ENCODE assay signal across 30 mouse cellular contexts in genomic region chrX:57137627-57138026, GRCm38 (mm10). TPM values are rescaled to one million over a fixed set of nuclear protein-coding genes. Genes with fewer than 3 reads are reported as not detected.
A peak's percentile ranks its signal among the peaks of the same experiment; 100 is the strongest.
DNase-seq lines count a peak whose midpoint lies in the region; ATAC-seq and TF ChIP-seq lines count a peak whose summit lies in the region.
"Had no signal": no experiment of that assay in that cellular context is flagged by ENCODE, and none has a peak within 500 bp of the region (broad histone marks: within the 10 kb centered on the region; RNA-seq: fewer than 3 reads in every experiment).

No protein-coding gene starts in this region.

- no peaks in the 10 kb centered on the region for H3K36me3 ChIP-seq in hindbrain, postnatal 0 days (ENCODE audit: insufficient read depth, low read length)
- no peaks in the 10 kb centered on the region for H3K36me3 ChIP-seq in hindbrain, embryonic 16.5 days (ENCODE audit: control insufficient read depth, insufficient read depth, low read length)
- H3K36me3 ChIP-seq: embryonic facial prominence, embryonic 13.5 days; embryonic facial prominence, embryonic 15.5 days; forebrain, embryonic 10.5 days; forebrain, embryonic 12.5 days; G1E had no signal

- H3K4me3 ChIP-seq in hindbrain, postnatal 0 days (ENCODE audit: low read length) = no peak overlapping the region
- H3K4me3 ChIP-seq in hindbrain, embryonic 16.5 days (ENCODE audit: low read length) = no peak overlapping the region
- H3K4me3 ChIP-seq: embryonic facial prominence, embryonic 13.5 days; embryonic facial prominence, embryonic 15.5 days; erythroblast, embryonic 14.5 days; forebrain, embryonic 10.5 days; forebrain, embryonic 12.5 days had no signal

- H3K4me1 ChIP-seq in hindbrain, postnatal 0 days (ENCODE audit: insufficient read depth, low read length) = no peaks in the 10 kb centered on the region
- no peaks in the 10 kb centered on the region for H3K4me1 ChIP-seq in hindbrain, embryonic 16.5 days (ENCODE audit: control insufficient read depth, insufficient read depth, low read depth, low read length)
- H3K4me1 ChIP-seq: embryonic facial prominence, embryonic 13.5 days; embryonic facial prominence, embryonic 15.5 days; forebrain, embryonic 10.5 days; forebrain, embryonic 12.5 days had no signal

- H3K27me3 ChIP-seq in hindbrain, postnatal 0 days (ENCODE audit: insufficient read depth, low read length) = no peaks in the 10 kb centered on the region
- no peaks in the 10 kb centered on the region for H3K27me3 ChIP-seq in hindbrain, embryonic 16.5 days (replicated peaks; ENCODE audit: control insufficient read depth, insufficient read depth, low read length)
- H3K27me3 ChIP-seq: CH12.LX; embryonic facial prominence, embryonic 13.5 days; embryonic facial prominence, embryonic 15.5 days; forebrain, embryonic 12.5 days had no signal

- peak; percentile 1 for DNase-seq in hindbrain, postnatal 0 days (ENCODE audit: low spot score)
- DNase-seq in embryo, embryonic 10 days (ENCODE audit: low spot score) = no peak
- no peak for DNase-seq in ovary, postnatal 36 days (ENCODE audit: low spot score)
- DNase-seq: adrenal gland, adult 2 months; adrenal gland, postnatal 10 days; adrenal gland, postnatal 25 days; B cell, adult 2 months; cerebellum, adult 11 months; cerebellum, adult 18-20 months; cerebellum, adult 8-10 months; cerebellum, adult 9-11 months; cerebellum, postnatal 14 days; embryo, embryonic 11 days had no signal

- TF ChIP-seq CTCF in hindbrain, postnatal 0 days (IDR thresholded peaks at IDR 0.05; ENCODE audit: low read depth) = no peak

- H3K9ac ChIP-seq in hindbrain, postnatal 0 days (replicated peaks; ENCODE audit: low read length) = no peak overlapping the region
- no peak overlapping the region for H3K9ac ChIP-seq in hindbrain, embryonic 16.5 days (ENCODE audit: low read depth, low read length)
- H3K9ac ChIP-seq: embryonic facial prominence, embryonic 13.5 days; embryonic facial prominence, embryonic 15.5 days; forebrain, embryonic 12.5 days had no signal

- H3K27ac ChIP-seq in hindbrain, postnatal 0 days = no peak overlapping the region
- no peak overlapping the region for H3K27ac ChIP-seq in hindbrain, embryonic 16.5 days (ENCODE audit: low read depth, low read length)
- H3K27ac ChIP-seq: embryonic facial prominence, embryonic 13.5 days; embryonic facial prominence, embryonic 15.5 days; forebrain, embryonic 10.5 days; forebrain, embryonic 12.5 days had no signal

- no peak for ATAC-seq in hindbrain, postnatal 0 days
- ATAC-seq in hindbrain, embryonic 16.5 days = no peak
- peak; percentile 65 for ATAC-seq in activated CD4-positive, CD25-positive, alpha-beta regulatory T cell, adult 4 months
- ATAC-seq in inflammation-experienced regulatory T-cells, adult 6 months = peak; percentile 67
- ATAC-seq: forebrain, embryonic 14.5 days; forebrain, embryonic 16.5 days; Patski had no signal

- no peak overlapping the region for H3K4me2 ChIP-seq in hindbrain, postnatal 0 days (ENCODE audit: low read depth, low read length)
- no peak overlapping the region for H3K4me2 ChIP-seq in hindbrain, embryonic 16.5 days (ENCODE audit: low read length)
- H3K4me2 ChIP-seq: embryonic facial prominence, embryonic 13.5 days; embryonic facial prominence, embryonic 15.5 days; forebrain, embryonic 12.5 days had no signal

- H3K9me3 ChIP-seq in hindbrain, postnatal 0 days (ENCODE audit: low read length) = no peaks in the 10 kb centered on the region
- no peaks in the 10 kb centered on the region for H3K9me3 ChIP-seq in hindbrain, embryonic 16.5 days (ENCODE audit: control insufficient read depth, low read length)
- H3K9me3 ChIP-seq: embryonic facial prominence, embryonic 13.5 days; embryonic facial prominence, embryonic 15.5 days; forebrain, embryonic 10.5 days; forebrain, embryonic 12.5 days; G1E had no signal

RNA-seq across cellular contexts. Expression of gene Vgll1, which starts 49.7 kb away (rescaled TPM):
- total RNA-seq in hindbrain, postnatal 0 days (2014; rRNA removed) = not detected in 2 replicates
- not detected in 2 replicates for polyA plus RNA-seq in hindbrain, postnatal 0 days (2015; fragmentation: Nextera tagmentation; extraction: Ambion mirVana)
- polyA plus RNA-seq in hindbrain, embryonic 16.5 days (2015; fragmentation: Nextera tagmentation; extraction: Ambion mirVana) = not detected in 2 replicates
- polyA plus RNA-seq in activated CD4-positive, CD25-positive, alpha-beta regulatory T cell, adult 4 months (2017; shearing (Covaris generic)) = not detected
- under 1 TPM in 1 of 3 experiments, not detected in 2; 0.36 TPM for polyA plus RNA-seq in inflammation-experienced regulatory T-cells, adult 6 months (2017; shearing (Covaris generic))
- total RNA-seq: adrenal gland, adult 2 months; adrenal gland, postnatal 10 days; adrenal gland, postnatal 25 days; adrenal gland, postnatal 4 days had no signal
- polyA plus RNA-seq: adrenal gland, adult 2 months; brain, embryonic 14.5 days; cortical plate, adult 2 months; erythroblast, embryonic 14.5 days; forebrain, embryonic 14.5 days; forebrain, embryonic 16.5 days; frontal cortex, adult 2 months; G1E; Patski had no signal

Comparison
In these comparisons a context has a peak if more than half of its experiments do, and no peak if none do; other contexts are left out.
1. ATAC-seq: peak in activated CD4-positive, CD25-positive, alpha-beta regulatory T cell, adult 4 months (single experiment) and inflammation-experienced regulatory T-cells, adult 6 months (single experiment); none in hindbrain, postnatal 0 days (single experiment) and hindbrain, embryonic 16.5 days (single experiment).